ENCODE assay signal across 8 mouse cellular contexts in the genomic region with DNA sequence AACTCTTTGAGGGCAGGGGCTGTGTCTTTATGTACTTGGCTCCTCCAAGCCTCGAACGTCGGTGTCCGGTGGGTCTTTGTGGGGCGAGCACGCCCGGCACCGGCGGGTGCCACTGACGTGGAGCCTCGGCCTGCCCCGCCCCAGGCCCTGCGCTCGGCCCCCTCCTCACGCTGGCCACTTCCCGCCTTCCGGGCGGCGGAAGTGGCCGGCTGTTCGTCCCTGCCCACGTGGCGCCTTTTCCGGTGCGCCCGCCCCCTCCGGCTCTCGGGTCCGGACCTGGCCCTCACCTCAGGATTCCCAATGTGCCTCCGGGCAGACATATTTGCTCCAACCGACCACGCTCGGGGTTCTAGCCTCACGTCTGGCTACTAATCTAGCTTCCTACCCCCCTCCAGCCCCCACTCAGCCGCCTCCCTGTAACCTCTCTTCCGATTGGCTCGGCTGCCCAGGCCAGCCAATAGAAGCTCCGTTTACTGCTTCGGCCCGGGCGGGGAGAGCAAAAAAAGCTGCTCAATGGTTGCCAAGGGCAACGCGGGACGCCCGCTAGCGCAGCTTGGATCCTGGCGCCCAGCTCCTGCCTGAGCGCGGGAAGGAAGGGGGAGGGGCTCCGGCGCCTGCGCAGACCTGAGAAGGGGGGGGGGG. TPM values are rescaled to one million over a fixed set of nuclear protein-coding genes. Genes with fewer than 3 reads are reported as not detected.
DNase-seq lines count a peak whose midpoint lies in the region; ATAC-seq lines count a peak whose summit lies in the region.

TSS of gene Cep41 (minus strand) at position 400 of the 642 bp plus-strand sequence.

- H3K4me3 ChIP-seq in hindbrain, embryonic 11.5 days (ENCODE audit: low read depth, low read length), result peak within 1 kb of the TSS; percentile 48

- peak; percentile 96 for DNase-seq in MN1 (ENCODE audit: low spot score)
- peak; percentile 98 for DNase-seq in cerebellum, adult 9-10 months
- DNase-seq in frontal cortex, adult 2 months (ENCODE audit: extremely low spot score in 1 of 2, low spot score in 1 of 2), result peak; percentile 91 to 97
- DNase-seq in hindbrain, embryonic 11.5 days (ENCODE audit: low spot score), result peak; percentile 99
- peak; percentile 99 to 100 for DNase-seq in layer of hippocampus, postnatal 10 days (ENCODE audit: low spot score in 2 of 2)
- peak; percentile 96 for DNase-seq in lung, postnatal 10 days
- peak; percentile 96 for DNase-seq in ovary, postnatal 36 days (ENCODE audit: low spot score)
- DNase-seq in thymus, postnatal 25 days, result peak; percentile 97

- H3K36me3 ChIP-seq in hindbrain, embryonic 11.5 days (ENCODE audit: control insufficient read depth, insufficient read depth, low read length), result no peaks in the 10 kb centered on the region

- no peaks in the 10 kb centered on the region; the same call in 1 of the 2 replicates for H3K4me1 ChIP-seq in hindbrain, embryonic 11.5 days (replicated peaks; ENCODE audit: control insufficient read depth, insufficient read depth, low read length)

- peak within 1 kb of the TSS; percentile 95 for H3K27ac ChIP-seq in hindbrain, embryonic 11.5 days (ENCODE audit: low read depth, low read length)

- under 1% methylated on average over 40 of the region's 52 CpGs for WGBS in hindbrain, embryonic 11.5 days

- H3K9ac ChIP-seq in hindbrain, embryonic 11.5 days (ENCODE audit: low read depth, low read length), result peak within 1 kb of the TSS; percentile 64

- peak within 1 kb of the TSS; percentile 54 for H3K4me2 ChIP-seq in hindbrain, embryonic 11.5 days (replicated peaks; ENCODE audit: low read depth, low read length)

- no peaks in the 10 kb centered on the region for H3K27me3 ChIP-seq in hindbrain, embryonic 11.5 days (ENCODE audit: control insufficient read depth, insufficient read depth, low read length)

- no peaks in the 10 kb centered on the region for H3K9me3 ChIP-seq in hindbrain, embryonic 11.5 days (ENCODE audit: control insufficient read depth, low read length)

- peak; percentile 97 for ATAC-seq in hindbrain, embryonic 11.5 days (ENCODE audit: low FRiP score)

RNA-seq across cellular contexts. Expression of gene Cep41, which starts in this region (rescaled TPM):
- 6.1 and 7.6 TPM in 2 replicates for polyA plus RNA-seq in frontal cortex, adult 2 months (2012; rRNA removed)
- polyA plus RNA-seq in hindbrain, embryonic 11.5 days (2014; fragmentation: Nextera tagmentation; extraction: Ambion mirVana), result 19.7 and 26.8 TPM in 2 replicates
- 1 to 10 TPM; 5.7 to 7.0 TPM for total RNA-seq in layer of hippocampus, postnatal 10 days (2021)

Comparison
In these comparisons a context has a peak if more than half of its experiments do, and no peak if none do; other contexts are left out.
1. Peak in every context shown above with its lines: DNase-seq, ATAC-seq, H3K4me3 ChIP-seq and H3K27ac ChIP-seq.